Mouse (Mus musculus) stomach, embryonic 14.5 days (tissue): ENCODE results near the gene Ramac. TPM values are rescaled to one million over a fixed set of nuclear protein-coding genes. Genes with fewer than 3 reads are reported as not detected.

Experiments
- polyA plus RNA-seq: library from polyadenylated mRNA; unstranded; fragments of >200 nt; fragmentation: Nextera tagmentation; extraction: Ambion mirVana; gene quantifications from 2 replicates; pipeline ENCODE4 v1.2.1, GENCODE M21; 2014

Gene Ramac
- polyA plus RNA-seq, 1 experiment from 2014 or later: 131 TPM

Other genes starting within 250 kb of the Ramac start
- 0.13 and 0.17 TPM in 2 replicates for gene Fsd2, start 196.0 kb upstream of the Ramac start, polyA plus RNA-seq
- 5.0 and 7.3 TPM in 2 replicates for gene Whamm, start 191.7 kb upstream of the Ramac start, polyA plus RNA-seq
- gene Homer2, start 55.4 kb upstream of the Ramac start, polyA plus RNA-seq: 19.5 and 21.9 TPM in 2 replicates
- 52.2 and 55.6 TPM in 2 replicates for gene 3110040N11Rik, start 26.6 kb downstream of the Ramac start, polyA plus RNA-seq
- gene Btbd1, start 66.5 kb downstream of the Ramac start, polyA plus RNA-seq: 80.0 and 81.8 TPM in 2 replicates
- gene Gm10160, start 92.9 kb downstream of the Ramac start, polyA plus RNA-seq: not detected in 2 replicates
- gene Tm6sf1, start 96.1 kb downstream of the Ramac start, polyA plus RNA-seq: 8.7 and 12.5 TPM in 2 replicates
- 20.2 and 20.5 TPM in 2 replicates for gene Hdgfl3, start 171.5 kb downstream of the Ramac start, polyA plus RNA-seq
- gene Bnc1, start 229.4 kb downstream of the Ramac start, polyA plus RNA-seq: 5.3 and 5.9 TPM in 2 replicates